Mouse (Mus musculus): ENCODE measurements at regions not wholly inside any gene's neighbourhood (a gene's known extent, or its start where the extent isn't known, plus 50 kb on each side); places are given as distances from the start of the nearest gene placed in this dataset.

DNA sequence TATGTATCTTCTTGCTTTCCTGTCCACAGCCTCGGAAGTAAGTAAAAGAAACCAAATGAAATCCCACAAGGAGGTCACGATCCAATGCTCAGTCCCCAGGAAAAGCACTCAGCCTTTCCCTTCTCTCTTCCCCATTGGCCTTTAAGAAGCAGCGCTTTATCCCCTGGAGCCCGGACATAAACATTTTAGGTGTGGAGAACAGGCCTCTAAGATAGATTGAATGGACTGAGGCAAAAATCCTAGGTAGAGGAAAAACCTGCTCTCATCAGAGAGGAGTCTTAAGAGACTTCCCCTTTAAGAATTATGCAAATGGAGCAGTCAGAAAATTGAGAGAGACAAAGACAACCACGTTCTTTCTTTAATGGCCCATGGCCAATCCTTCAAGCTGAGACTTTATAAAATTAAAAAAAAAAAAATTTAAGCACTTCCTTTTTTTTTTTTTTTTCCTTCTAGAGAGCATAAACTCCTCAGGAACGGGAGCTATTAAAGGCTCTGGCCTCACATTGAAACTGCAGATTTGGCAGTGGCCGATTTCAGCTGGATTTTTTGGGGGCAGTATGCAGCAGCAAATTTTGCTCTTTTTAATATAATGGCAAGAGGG is 1020.5 kb downstream of the 9330182O14Rik start:
- ATAC-seq (ENCODE audit: low FRiP score, low TSS enrichment), result peak; percentile 59; the same call in 1 of the 2 replicates
- H3K4me3 ChIP-seq (ENCODE audit: low read length), result peak overlapping the region; percentile 33
- H3K27ac ChIP-seq (ENCODE audit: low read length), result peak overlapping the region; percentile 58; the same call in 1 of the 2 replicates
- H3K9ac ChIP-seq (replicated peaks; ENCODE audit: low read length), result peak overlapping the region; percentile 44; the same call in 1 of the 2 replicates
- peaks cover 14% of the 10 kb centered on the region for H3K4me1 ChIP-seq (ENCODE audit: insufficient read depth, low read length)
- WGBS, result 24% methylated on average over 7 of the region's 7 CpGs
- no peaks in the 10 kb centered on the region for H3K9me3 ChIP-seq (ENCODE audit: low read length)
- H3K27me3 ChIP-seq (ENCODE audit: insufficient read depth, low read length), result no peaks in the 10 kb centered on the region
- no peaks in the 10 kb centered on the region for H3K36me3 ChIP-seq (ENCODE audit: insufficient read depth, low read length)
- peak overlapping the region; percentile 59 for H3K4me2 ChIP-seq (replicated peaks; ENCODE audit: low read depth, low read length)

DNA sequence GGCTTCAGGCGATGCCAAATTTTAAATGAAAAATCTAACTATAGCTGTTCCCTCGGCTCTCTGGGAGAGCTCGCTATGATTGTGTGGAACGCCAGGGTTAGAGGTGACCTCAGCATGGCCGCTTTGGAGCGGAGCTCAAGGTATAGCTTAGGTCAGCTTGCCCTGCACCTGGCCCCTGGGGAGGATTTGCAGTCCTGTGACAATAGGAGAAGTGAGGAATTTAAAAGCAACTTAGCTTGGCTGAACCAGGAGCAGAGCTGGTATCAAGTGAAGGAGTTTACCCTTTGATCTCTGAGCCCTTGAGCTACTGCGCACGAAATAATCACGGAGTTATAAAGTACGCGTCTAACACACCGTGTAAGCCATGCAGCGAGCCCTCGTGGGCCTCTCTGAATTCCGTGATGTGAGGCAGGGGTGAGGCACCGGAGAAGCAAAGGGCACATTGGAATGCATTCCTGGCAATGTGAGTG is 1021.0 kb downstream of the 9330182O14Rik start:
- Histone ChIP-seq H3K4me1 (ENCODE audit: insufficient read depth, low read length) (peaks cover 14% of the 10 kb centered on the region), H3K4me2 (replicated peaks; ENCODE audit: low read depth, low read length) (peak overlapping the region; percentile 59), H3K9me3 (ENCODE audit: low read length) (no peaks in the 10 kb centered on the region), H3K27me3 (ENCODE audit: insufficient read depth, low read length) (no peaks in the 10 kb centered on the region), H3K36me3 (ENCODE audit: insufficient read depth, low read length) (no peaks in the 10 kb centered on the region), H3K4me3 (ENCODE audit: low read length) (peak overlapping the region; percentile 33), H3K27ac (ENCODE audit: low read length) (peak overlapping the region; percentile 58; the same call in 1 of the 2 replicates), H3K9ac (replicated peaks; ENCODE audit: low read length) (peak overlapping the region; percentile 44; the same call in 1 of the 2 replicates)
- ATAC-seq (ENCODE audit: low FRiP score, low TSS enrichment), result peak; percentile 93
- 8% methylated on average over 16 of the region's 16 CpGs for WGBS

DNA sequence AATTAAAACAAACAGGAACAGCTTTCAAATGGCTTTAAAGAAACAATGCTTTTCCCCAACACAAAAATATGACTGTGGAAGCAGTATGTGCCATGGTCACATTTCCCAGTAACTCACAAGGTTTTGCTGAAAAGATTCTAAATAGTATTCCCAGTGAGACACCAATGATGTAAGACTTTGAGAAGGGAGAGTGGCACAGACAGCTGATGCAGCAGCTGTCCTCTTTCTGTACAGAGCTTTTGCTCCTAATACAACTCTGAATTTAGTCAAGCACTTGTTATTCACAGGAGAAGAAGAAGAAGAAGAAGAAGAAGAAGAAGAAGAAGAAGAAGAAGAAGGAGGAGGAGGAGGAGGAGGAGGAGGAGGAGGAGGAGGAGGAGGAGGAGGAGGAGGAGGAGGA is 1023.6 kb downstream of the 9330182O14Rik start:
- Histone ChIP-seq H3K27ac (ENCODE audit: low read length) (no peak overlapping the region), H3K27me3 (ENCODE audit: insufficient read depth, low read length) (no peaks in the 10 kb centered on the region), H3K4me3 (ENCODE audit: low read length) (no peak overlapping the region), H3K4me2 (replicated peaks; ENCODE audit: low read depth, low read length) (no peak overlapping the region), H3K9me3 (ENCODE audit: low read length) (no peaks in the 10 kb centered on the region), H3K4me1 (ENCODE audit: insufficient read depth, low read length) (peaks cover 17% of the 10 kb centered on the region), H3K36me3 (ENCODE audit: insufficient read depth, low read length) (no peaks in the 10 kb centered on the region), H3K9ac (replicated peaks; ENCODE audit: low read length) (no peak overlapping the region)
- ATAC-seq (ENCODE audit: low FRiP score, low TSS enrichment), result no peak

DNA sequence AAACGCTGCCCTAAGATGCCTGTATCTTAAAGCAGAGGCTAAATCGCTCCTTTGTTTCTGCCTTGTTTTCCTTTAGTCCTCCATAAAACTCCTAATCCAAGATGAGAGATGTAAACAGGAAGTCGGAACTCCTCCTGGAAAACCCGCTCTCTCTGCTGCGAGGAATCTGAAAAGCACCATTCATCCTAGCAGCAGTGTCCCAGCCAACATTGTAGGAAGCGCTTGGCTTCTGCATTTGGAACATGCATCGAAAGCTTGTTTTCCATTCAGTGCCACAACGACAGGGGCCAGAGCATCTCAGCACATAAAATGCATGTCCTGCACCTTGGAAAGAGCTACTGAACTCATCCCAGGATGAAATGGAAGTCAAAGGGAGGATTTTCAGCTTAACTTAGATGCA is 1028.1 kb downstream of the 9330182O14Rik start:
- Histone ChIP-seq H3K9ac (replicated peaks; ENCODE audit: low read length) (no peak overlapping the region), H3K36me3 (ENCODE audit: insufficient read depth, low read length) (no peaks in the 10 kb centered on the region), H3K4me2 (replicated peaks; ENCODE audit: low read depth, low read length) (peak overlapping the region; percentile 37), H3K4me3 (ENCODE audit: low read length) (no peak overlapping the region), H3K27me3 (ENCODE audit: insufficient read depth, low read length) (no peaks in the 10 kb centered on the region), H3K9me3 (ENCODE audit: low read length) (no peaks in the 10 kb centered on the region), H3K27ac (ENCODE audit: low read length) (no peak overlapping the region), H3K4me1 (ENCODE audit: insufficient read depth, low read length) (peaks cover 7% of the 10 kb centered on the region; the same call in 1 of the 2 replicates)
- ATAC-seq (ENCODE audit: low FRiP score, low TSS enrichment), result no peak
- WGBS, result 40% methylated on average over 8 of the region's 8 CpGs

DNA sequence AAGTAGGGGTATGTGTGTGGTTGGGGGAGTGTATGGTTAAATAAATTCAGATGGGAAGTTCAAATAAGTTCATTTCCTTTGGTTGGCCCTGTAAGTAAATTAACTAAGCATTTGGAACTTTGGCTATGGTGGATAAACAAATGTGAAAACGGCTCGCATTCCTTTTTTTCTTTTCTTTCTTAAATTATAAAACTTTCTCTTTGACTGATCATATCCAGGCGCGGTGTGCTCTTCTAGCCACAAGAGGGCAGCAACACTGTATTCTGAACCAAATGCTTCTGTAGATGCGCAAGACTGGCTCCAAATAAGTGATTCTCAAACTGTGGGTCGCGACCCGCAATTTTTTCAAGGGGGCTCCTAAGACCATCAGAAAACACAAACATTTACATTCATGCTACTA is 1028.6 kb downstream of the 9330182O14Rik start:
- peaks cover 7% of the 10 kb centered on the region; the same call in 1 of the 2 replicates for H3K4me1 ChIP-seq (ENCODE audit: insufficient read depth, low read length)
- no peaks in the 10 kb centered on the region for H3K36me3 ChIP-seq (ENCODE audit: insufficient read depth, low read length)
- no peaks in the 10 kb centered on the region for H3K27me3 ChIP-seq (ENCODE audit: insufficient read depth, low read length)
- WGBS, result 4% methylated on average over 8 of the region's 8 CpGs
- no peak overlapping the region for H3K9ac ChIP-seq (replicated peaks; ENCODE audit: low read length)
- peak overlapping the region; percentile 37; the same call in 1 of the 2 replicates for H3K4me2 ChIP-seq (replicated peaks; ENCODE audit: low read depth, low read length)
- ATAC-seq (ENCODE audit: low FRiP score, low TSS enrichment), result no peak
- no peaks in the 10 kb centered on the region for H3K9me3 ChIP-seq (ENCODE audit: low read length)
- no peak overlapping the region for H3K27ac ChIP-seq (ENCODE audit: low read length)
- no peak overlapping the region for H3K4me3 ChIP-seq (ENCODE audit: low read length)

DNA sequence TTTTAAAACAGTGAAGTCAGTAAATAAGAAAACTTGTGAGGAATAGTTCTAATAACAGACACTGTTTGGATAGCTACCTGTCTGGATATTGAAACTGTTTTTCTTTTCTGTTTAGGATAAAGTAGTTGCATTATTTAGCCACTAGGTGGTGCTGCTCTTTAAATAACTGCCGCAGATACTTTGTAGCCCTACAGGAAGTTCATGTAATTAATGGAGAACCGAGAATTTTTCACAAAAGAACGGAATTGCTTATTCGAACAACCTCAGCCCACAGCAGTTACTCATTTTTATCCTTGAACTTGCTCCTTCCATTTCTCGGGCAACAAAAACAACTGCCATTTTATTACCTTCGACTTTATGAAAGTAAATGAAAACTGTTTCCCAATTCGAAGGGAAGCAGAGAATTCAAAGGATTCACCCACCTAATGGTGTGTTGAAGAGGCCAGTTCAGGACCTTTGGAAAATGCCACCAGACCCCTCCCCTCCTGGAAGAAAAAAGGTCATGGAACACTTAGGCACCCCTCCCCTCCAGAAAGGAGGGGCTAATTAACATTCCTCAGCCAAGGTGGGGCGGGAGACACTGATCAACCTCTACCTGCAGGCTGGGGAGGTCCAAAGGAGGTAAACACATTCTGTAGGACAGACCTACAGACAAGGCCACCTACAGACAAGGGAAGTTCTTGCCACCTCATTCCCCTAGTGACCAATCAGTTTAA is 1029.6 kb downstream of the 9330182O14Rik start:
- Histone ChIP-seq H3K36me3 (ENCODE audit: insufficient read depth, low read length) (no peaks in the 10 kb centered on the region), H3K9ac (replicated peaks; ENCODE audit: low read length) (peak overlapping the region; percentile 58), H3K27ac (ENCODE audit: low read length) (no peak overlapping the region), H3K9me3 (ENCODE audit: low read length) (no peaks in the 10 kb centered on the region), H3K27me3 (ENCODE audit: insufficient read depth, low read length) (no peaks in the 10 kb centered on the region), H3K4me1 (ENCODE audit: insufficient read depth, low read length) (peaks cover 7% of the 10 kb centered on the region; the same call in 1 of the 2 replicates), H3K4me3 (ENCODE audit: low read length) (peak overlapping the region; percentile 42), H3K4me2 (replicated peaks; ENCODE audit: low read depth, low read length) (peak overlapping the region; percentile 53)
- WGBS, result 19% methylated on average over 8 of the region's 8 CpGs
- ATAC-seq (ENCODE audit: low FRiP score, low TSS enrichment), result peak; percentile 71; the same call in 1 of the 2 replicates

DNA sequence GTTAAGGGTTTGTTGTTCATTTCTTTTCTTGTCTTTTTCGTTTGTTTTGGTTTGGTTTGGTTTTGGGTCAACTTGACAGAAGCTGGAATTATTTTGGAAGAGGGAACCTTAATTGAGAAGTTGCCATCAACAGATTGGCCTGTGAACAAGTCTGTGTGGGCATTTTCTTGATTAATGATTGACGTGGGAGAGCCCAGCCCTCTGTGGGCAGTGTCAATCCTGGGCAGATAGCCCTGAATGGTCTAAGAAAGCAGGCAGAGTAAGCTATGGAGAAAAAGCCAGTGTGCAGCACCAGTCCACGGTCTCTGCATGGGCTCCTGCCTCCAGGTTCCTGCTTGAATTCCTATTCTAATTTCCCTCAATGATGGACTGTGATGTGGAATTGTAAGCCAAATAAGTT is 1031.4 kb downstream of the 9330182O14Rik start:
- 81% methylated on average over 3 of the region's 3 CpGs for WGBS
- Histone ChIP-seq H3K36me3 (ENCODE audit: insufficient read depth, low read length) (no peaks in the 10 kb centered on the region), H3K4me2 (replicated peaks; ENCODE audit: low read depth, low read length) (no peak overlapping the region), H3K27ac (ENCODE audit: low read length) (no peak overlapping the region), H3K9me3 (ENCODE audit: low read length) (no peaks in the 10 kb centered on the region), H3K4me3 (ENCODE audit: low read length) (no peak overlapping the region), H3K27me3 (ENCODE audit: insufficient read depth, low read length) (no peaks in the 10 kb centered on the region), H3K9ac (replicated peaks; ENCODE audit: low read length) (no peak overlapping the region), H3K4me1 (ENCODE audit: insufficient read depth, low read length) (peaks cover 7% of the 10 kb centered on the region; the same call in 1 of the 2 replicates)
- peak; percentile 74; the same call in 1 of the 2 replicates for ATAC-seq (ENCODE audit: low FRiP score, low TSS enrichment)

DNA sequence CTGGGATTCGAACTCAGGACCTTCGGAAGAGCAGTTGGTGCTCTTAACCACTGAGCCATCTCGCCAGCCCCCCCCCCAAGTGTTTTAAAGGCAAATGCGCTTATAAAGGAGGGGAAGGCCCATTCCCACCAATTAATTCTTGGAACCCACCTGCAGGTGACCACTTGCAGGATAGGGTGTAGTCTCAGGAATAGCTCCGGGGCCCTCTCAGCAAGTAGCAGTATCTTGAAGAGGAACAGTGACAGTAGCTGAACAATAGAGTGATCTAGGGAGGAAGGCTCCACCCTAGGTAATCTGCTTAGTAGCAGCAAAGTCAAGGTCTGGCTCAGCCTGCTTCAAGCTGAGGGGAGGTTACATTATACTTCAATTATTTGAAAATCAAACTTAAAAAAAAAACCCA is 1056.6 kb downstream of the 9330182O14Rik start:
- Histone ChIP-seq H3K4me3 (ENCODE audit: low read length) (no peak overlapping the region), H3K4me2 (replicated peaks; ENCODE audit: low read depth, low read length) (no peak overlapping the region), H3K27me3 (ENCODE audit: insufficient read depth, low read length) (no peaks in the 10 kb centered on the region), H3K36me3 (ENCODE audit: insufficient read depth, low read length) (no peaks in the 10 kb centered on the region), H3K27ac (ENCODE audit: low read length) (no peak overlapping the region), H3K9me3 (ENCODE audit: low read length) (no peaks in the 10 kb centered on the region), H3K9ac (replicated peaks; ENCODE audit: low read length) (no peak overlapping the region), H3K4me1 (ENCODE audit: insufficient read depth, low read length) (no peaks in the 10 kb centered on the region)
- WGBS, result 84% methylated on average over 5 of the region's 5 CpGs
- no peak for ATAC-seq (ENCODE audit: low FRiP score, low TSS enrichment)

DNA sequence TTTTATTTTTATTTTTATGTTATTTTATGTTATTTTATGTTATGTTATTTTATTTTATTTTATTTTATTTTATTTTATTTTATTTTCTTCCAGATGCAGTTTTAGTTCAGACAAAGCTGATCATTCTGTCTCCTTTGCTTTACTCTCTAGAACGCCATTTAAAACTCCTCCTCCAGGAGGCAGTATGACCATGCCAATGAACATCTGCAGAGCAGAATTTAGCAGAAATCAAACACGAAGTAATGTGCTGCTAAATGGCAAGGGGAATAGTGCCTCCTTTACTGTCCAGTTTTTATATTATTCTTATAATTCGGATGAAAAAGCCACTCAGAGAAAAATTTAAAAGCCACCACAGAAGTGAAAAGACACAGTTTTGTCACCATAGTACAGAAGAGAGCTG is 1059.1 kb downstream of the 9330182O14Rik start:
- no peaks in the 10 kb centered on the region for H3K9me3 ChIP-seq (ENCODE audit: low read length)
- no peaks in the 10 kb centered on the region for H3K36me3 ChIP-seq (ENCODE audit: insufficient read depth, low read length)
- ATAC-seq (ENCODE audit: low FRiP score, low TSS enrichment), result no peak
- no peaks in the 10 kb centered on the region for H3K4me1 ChIP-seq (ENCODE audit: insufficient read depth, low read length)
- no peak overlapping the region for H3K4me2 ChIP-seq (replicated peaks; ENCODE audit: low read depth, low read length)
- H3K27ac ChIP-seq (ENCODE audit: low read length), result no peak overlapping the region
- no peak overlapping the region for H3K4me3 ChIP-seq (ENCODE audit: low read length)
- no peak overlapping the region for H3K9ac ChIP-seq (replicated peaks; ENCODE audit: low read length)
- no peaks in the 10 kb centered on the region for H3K27me3 ChIP-seq (ENCODE audit: insufficient read depth, low read length)
- 31% methylated on average over 3 of the region's 3 CpGs for WGBS

DNA sequence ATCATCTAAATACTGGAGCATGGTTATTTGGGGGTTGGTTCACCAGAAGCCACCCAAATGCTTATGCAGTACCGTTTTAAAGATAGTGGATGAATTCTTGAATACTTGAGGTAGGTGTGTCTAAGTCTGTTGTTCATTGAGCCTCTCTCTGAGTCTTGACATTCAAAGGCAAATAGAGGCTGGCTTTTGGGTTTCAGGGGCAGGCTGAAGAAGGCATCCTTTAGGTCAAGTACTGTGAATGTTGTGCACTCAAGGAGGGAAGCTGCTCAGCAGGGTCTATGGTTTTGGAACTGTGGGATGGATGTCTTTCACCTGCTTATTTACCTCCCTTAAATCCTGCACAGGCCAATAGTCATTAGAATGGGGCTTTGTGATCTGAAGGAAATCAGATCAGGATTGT is 1089.6 kb downstream of the 9330182O14Rik start:
- Histone ChIP-seq H3K4me3 (ENCODE audit: low read length) (no peak overlapping the region), H3K4me1 (ENCODE audit: insufficient read depth, low read length) (no peaks in the 10 kb centered on the region), H3K27ac (ENCODE audit: low read length) (no peak overlapping the region), H3K9ac (replicated peaks; ENCODE audit: low read length) (no peak overlapping the region), H3K9me3 (ENCODE audit: low read length) (no peaks in the 10 kb centered on the region), H3K27me3 (ENCODE audit: insufficient read depth, low read length) (no peaks in the 10 kb centered on the region), H3K4me2 (replicated peaks; ENCODE audit: low read depth, low read length) (no peak overlapping the region), H3K36me3 (ENCODE audit: insufficient read depth, low read length) (no peaks in the 10 kb centered on the region)
- 75% methylated on average over 1 of the region's 1 CpGs for WGBS
- no peak for ATAC-seq (ENCODE audit: low FRiP score, low TSS enrichment)
